Mouse (Mus musculus) yolk sac, embryonic 10.5 days (tissue): Measurements from ENCODE around the gene Ppm1g.
A peak's percentile ranks its signal among the peaks of the same experiment; 100 is the strongest.

Experiments used
- DNase-seq: peaks from one replicate; pipeline ENCODE4 v3.0.0-alpha.2; 2017; ENCODE audit warnings: low spot score

Gene Ppm1g

GRCm38 (mm10) chr5:31220448-31221303 is at the start of gene Ppm1g:
Ppm1g (minus strand) TSS chr5:31220687.
- DNase-seq: peak; percentile 95

DNA sequence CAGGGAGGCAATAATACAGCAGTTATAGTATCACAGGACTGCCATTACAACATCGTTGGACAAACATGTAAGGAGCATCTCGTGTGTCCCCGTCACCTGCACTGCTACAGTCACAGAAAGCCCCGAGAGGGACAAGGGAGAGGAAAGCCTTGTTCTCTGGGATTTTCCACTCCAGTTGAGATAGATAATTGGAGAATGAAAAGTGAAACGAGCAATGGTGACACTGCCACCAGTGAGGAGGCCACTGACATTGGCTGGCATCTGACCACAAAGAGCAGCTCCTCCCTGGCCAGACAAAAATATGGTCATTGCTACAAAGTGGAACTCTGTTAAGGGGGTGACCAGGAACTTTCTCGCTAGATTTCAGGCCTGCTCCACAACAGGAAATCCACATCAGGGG is 47.2 kb upstream of the Ppm1g start:
- no peak for DNase-seq

GRCm38 (mm10) chr5:31266101-31266500 is 45.6 kb upstream of the Ppm1g start:
- no peak for DNase-seq

DNA sequence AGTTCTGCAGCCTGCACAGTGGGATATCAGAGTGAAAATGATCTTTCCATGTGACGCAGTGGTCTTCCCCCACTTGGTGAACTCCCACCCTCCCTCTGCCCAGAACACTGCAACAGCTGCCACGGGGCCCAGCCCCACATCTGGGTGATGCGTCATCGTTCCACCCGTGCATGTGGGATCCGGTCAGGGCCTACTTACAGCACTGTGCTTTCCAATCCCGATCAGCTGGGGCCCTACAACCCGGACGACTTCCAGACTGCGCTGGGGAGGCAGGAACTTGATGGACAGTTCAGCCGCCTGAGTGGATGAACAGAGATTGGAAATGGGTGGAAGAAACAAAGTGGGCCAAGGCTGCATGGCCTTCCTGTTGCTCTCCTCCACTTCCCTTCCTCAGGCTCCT is 37.1 kb upstream of the Ppm1g start:
- DNase-seq: no peak

DNA sequence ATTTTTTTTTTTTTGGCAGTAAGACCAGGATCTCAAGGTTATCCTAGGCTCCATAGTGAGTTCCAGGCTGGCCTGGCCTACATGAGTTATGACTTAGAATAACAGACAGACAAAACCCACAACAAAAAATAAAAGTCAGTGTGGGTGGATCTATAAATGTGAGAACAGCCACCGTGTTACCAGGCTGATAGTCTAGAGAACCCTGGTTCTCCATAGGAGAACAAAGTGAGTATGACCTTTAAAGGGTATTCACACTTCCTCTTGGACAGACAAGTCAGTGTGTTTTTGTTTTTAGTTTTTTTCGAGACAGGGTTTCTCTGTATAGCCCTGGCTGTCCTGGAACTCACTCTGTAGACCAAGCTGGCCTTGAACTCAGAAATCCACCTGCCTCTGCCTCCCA is 35.5 kb upstream of the Ppm1g start:
- no peak for DNase-seq

DNA sequence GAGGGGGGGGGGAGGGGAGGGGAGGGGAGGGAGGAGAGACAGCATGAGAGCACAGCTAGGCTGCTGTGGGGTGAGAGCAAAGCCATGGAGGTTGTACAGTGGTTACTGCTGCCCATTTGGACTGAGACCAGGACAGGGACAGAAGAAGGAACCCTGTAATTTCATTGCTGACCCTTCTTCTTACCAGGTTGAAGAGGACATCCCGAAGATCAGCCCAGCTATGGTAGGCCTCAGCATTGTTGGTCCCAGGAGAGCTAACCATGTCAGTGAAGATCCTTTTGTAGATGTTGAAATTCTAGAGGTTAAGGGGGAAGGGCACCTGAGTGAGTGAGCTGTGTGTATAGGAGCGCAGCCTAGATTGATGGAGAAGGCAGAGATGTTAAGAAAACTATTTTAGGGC is 34.9 kb upstream of the Ppm1g start:
- DNase-seq: no peak

DNA sequence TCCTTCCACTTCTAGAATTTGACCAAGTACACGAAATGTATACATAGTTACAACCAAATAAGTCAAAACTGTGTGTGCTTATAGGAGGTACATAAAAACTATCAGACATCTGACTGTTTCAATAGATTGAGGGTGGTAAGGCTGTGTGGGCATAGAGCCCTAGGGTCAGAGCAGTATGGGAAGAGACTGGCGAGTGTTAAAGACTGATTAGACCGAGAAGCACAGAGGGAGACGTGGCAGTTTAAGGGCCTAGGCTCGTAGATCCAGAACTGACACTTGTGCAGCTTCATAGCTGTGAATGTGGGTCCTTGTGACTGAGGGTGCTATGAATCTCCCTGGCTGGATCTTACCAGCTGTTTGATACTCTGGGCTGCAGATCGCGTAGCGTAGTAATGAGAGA is 34.4 kb upstream of the Ppm1g start:
- DNase-seq: no peak

DNA sequence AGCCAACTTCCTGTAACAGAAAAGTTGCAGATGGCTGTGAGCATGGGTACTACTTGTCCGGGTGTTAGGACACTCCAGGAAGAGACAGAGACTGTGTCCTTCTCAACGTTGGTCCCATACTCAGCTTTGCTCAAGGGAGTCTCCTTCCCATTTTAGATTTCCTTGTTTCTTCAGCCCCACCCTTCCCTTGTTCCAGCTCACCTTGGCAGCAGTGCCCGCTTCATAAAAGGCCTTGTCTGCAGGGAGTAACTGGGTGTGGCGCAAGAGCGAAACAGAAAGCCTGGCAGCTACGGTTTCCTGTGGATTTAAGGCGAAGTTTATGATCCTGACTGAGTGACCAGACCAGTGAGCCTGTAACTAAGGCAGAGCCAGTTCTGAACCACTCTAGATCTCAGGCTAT is 34.0 kb upstream of the Ppm1g start:
- no peak for DNase-seq

GRCm38 (mm10) chr5:31253806-31254205 is 33.3 kb upstream of the Ppm1g start:
- no peak for DNase-seq

DNA sequence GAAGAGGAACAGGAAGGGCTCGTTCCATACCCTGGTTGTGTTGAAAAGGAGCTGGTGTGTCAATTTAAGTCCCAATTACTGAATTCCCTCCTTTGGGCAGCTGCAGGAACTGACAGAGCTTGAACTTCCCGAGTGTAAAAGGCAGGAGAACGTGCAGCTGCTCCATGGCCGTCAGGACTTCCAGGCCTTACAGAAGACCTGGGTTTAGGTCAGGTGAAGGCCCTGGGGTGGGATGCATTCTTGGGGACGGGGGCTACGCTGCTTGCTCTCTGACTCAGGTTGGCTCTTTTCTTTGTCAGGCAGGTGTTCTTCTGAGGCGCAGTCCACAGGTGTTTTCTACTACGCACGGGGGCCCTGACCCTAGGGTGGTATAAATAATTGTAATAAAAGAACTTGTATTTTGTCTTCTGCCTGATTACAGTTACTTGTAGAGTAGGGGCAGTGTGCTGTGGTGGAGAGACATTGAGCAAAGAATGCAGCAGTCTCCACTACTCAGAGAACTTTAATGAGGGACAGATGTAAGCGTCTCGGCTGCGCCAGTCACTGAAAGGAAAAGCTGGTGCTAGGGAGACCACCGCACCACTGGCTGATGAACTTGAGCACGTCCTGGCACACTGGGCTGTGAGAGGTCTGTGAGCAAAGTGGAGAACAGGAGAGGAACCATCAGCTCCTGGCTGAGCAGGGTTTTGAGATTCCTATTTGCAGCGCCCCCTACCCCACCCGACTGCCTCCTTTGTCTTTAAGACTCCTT is 32.5 kb upstream of the Ppm1g start:
- DNase-seq: no peak

DNA sequence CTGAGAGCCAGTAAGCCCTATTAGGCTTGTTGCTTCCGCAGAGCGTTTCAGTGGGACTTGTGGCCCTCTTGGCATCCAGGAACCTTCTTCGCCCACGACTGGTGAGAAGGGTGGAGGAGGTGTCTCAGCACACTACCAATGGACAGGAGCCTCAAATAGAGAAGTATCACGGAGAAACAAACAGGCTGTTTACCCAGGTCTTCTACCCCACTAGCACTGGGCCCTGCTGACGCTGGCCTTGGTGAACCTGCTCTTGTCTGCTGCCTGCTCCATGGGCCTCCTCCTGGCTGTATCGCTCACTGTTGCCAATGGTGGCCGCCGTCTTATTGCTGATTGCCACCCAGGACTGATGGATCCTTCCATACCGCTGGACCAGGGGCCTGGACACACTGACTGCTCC is 31.7 kb upstream of the Ppm1g start:
- DNase-seq: peak; percentile 10

GRCm38 (mm10) chr5:31251541-31252101 is 31.1 kb upstream of the Ppm1g start, which contains the start of gene Krtcap3:
Krtcap3 (plus strand) TSS chr5:31251691.
- DNase-seq: peak; percentile 78

GRCm38 (mm10) chr5:31250716-31251115 is 30.2 kb upstream of the Ppm1g start:
- no peak for DNase-seq

- DNase-seq: no peak
These were observed 21.7 kb upstream of the Ppm1g start for GRCm38 (mm10) chr5:31242191-31242590.

GRCm38 (mm10) chr5:31241522-31242034 is 21.1 kb upstream of the Ppm1g start:
- DNase-seq: no peak

- DNase-seq: peak; percentile 94
These were observed 20.4 kb upstream of the Ppm1g start, which contains the start of the genes Nrbp1 and Gm9970 for GRCm38 (mm10) chr5:31240637-31241521. Nrbp1 (plus strand) TSS chr5:31240864. Gm9970 (minus strand) TSS chr5:31241232.

DNA sequence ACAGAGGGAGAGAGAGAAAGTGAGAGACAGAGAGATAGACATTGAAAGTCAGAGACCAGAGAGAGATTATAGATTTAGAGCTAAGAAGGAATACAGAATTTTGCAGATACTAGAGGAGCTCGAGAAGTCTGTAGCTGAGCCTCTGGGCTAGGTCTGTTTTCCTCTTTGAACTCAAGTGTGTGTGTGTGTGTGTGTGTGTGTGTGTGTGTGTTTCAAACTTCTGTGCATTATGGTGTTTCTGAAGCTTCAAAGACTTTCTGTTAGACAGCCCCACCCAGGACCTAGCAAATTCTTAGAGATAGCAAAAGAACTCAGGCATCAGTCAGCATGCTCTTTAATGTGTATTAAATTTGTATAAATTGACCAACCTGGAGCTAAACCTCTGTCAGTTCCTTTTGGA is 6.2 kb upstream of the Ppm1g start:
- DNase-seq: no peak

DNA sequence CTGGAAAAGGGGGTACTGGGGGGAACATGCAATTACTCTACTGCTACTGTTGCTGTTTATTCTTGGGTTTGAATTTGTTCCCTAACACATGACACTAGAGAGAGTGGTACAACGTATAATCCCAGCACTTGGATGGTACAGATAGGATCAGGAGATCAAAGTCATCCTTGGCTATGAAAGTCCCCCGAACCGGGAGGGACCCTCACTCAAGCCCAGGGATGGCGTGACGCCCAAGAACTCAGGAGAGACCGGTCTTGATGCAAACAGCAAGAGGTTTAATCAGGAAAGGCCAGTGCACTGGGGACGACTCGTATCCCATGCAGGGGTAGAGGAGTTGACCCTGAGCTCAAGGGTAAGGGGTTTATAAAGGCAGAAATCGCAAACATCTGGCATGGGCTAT is 2.2 kb upstream of the Ppm1g start:
- no peak for DNase-seq

DNA sequence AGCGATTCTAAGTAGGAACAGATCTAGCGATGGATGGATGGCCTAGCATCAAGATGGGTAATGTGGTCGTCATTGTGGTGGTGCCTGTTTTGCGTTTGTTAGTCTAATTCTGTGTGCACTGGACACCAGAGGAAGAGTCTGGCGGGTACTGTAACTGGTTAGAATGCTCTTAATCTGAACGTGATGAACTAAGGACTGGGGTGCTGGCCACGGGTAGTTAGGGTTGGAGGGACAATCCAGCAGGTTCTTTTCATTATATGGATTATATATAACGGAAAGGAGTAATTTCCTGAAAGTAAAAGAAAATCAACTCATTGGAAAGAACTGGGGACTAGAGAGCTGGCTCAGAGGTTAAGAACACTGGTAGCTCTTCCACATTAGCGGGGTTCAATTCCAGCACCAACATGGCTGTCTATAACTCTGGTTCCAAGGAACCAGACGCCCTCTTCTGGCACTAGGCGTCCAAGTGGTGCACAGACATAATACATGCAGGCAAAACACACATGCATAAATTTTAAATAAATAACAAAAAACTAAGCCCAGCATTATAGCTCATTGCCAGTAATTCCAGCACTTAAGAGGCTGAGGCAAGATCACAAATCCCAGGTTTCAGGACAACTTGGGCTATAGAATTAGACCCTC is 938 bp upstream of the Ppm1g start:
- peak; percentile 44 for DNase-seq

- DNase-seq: no peak
These were observed 508 bp downstream of the Ppm1g start for GRCm38 (mm10) chr5:31219911-31220447.

- DNase-seq: no peak
These were observed 1.0 kb downstream of the Ppm1g start for GRCm38 (mm10) chr5:31219474-31219873.
